Mouse (Mus musculus): ENCODE data around the gene Ptgr2. TPM values are rescaled to one million over a fixed set of nuclear protein-coding genes. Genes with fewer than 3 reads are reported as not detected.
"Not testable (repeated sequence)": the region's sequence is repeated elsewhere in the genome, so short reads cannot be mapped to it uniquely, and the experiment has no call there.

Gene Ptgr2
- total RNA-seq, 2 experiments from 2014 or later, result 34.1 to 43.7 TPM

DNA sequence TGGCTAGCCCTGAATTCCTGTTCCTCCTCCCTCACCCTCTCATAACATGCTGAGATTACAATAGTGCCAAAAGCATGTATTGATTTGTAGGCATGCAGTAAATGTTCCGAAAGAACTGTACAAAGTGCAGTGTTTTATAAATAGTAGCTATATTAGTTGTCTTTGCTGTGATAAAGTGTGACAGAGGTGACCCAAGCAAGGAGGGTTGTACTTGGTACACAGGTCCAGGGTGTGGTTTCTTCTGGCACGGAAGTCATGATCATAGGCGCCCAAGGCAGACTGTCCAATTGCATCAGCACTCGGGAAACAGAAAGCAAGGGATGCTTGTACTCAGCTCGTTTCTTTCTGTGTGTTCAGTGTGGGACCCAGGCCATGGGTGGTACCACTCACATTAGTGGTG is 19.1 kb downstream of the Ptgr2 start:
- DNase-seq (ENCODE audit: low spot score in 2 of 2), result no peak

DNA sequence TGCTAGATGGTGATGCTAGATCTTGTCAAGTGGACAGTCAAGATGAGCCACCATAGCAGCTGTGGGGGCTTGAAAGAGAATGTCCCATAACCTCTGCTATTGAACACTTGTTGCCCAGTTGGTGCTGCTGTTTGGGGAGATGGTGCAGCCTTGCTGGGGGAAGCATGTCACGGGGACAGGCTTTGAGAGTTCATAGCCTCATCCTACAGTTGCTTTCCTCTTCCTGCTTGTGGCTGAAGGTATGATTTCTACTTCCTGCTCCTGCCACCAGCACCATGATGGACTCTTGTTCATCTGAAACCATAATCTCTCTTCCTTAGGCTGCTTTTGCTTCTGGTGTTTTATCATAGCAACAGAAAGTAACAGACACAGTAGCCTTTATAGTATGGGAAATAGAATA is 19.5 kb downstream of the Ptgr2 start:
- no peak for DNase-seq (ENCODE audit: low spot score in 2 of 2)

DNA sequence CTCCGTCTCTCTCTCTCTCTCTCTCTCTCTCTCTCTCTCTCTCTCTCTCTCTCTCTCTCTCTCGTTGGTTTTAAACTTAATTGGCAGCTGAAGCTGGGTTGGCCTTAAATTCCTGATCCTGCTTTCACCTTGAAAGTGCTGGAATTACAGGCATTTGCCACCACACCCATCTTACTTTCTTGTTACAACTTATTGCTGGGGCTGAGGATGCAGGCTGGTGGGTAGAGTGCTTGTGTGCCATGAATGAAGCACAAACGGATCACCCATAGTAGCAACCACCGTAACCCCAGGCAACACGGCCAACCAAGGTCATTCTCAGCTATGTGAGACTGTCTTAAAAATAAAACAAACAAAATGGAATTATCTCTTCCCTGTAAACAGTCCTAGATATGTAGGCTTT is 26.3 kb downstream of the Ptgr2 start:
- no peak for DNase-seq (ENCODE audit: low spot score in 2 of 2)

DNA sequence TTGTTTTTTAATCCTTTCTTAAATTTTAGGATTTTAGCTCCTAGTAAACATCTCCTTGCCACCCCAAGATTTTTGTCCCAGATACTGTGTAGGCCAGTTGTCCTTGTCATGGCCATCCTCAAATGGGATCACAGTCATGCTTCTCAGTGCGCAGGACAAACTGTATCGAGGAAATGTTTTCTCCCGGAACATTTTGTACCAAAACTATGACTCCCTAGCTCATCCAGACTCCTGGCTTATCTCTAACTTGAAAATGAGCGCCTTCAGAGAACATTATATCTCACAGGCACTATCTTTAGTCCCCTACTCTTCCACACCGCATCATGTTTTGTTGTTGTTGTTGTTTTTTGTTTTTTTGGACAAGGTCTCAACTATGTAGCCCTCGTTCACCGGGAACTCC is 31.0 kb downstream of the Ptgr2 start:
- DNase-seq (ENCODE audit: low spot score in 2 of 2), result no peak

DNA sequence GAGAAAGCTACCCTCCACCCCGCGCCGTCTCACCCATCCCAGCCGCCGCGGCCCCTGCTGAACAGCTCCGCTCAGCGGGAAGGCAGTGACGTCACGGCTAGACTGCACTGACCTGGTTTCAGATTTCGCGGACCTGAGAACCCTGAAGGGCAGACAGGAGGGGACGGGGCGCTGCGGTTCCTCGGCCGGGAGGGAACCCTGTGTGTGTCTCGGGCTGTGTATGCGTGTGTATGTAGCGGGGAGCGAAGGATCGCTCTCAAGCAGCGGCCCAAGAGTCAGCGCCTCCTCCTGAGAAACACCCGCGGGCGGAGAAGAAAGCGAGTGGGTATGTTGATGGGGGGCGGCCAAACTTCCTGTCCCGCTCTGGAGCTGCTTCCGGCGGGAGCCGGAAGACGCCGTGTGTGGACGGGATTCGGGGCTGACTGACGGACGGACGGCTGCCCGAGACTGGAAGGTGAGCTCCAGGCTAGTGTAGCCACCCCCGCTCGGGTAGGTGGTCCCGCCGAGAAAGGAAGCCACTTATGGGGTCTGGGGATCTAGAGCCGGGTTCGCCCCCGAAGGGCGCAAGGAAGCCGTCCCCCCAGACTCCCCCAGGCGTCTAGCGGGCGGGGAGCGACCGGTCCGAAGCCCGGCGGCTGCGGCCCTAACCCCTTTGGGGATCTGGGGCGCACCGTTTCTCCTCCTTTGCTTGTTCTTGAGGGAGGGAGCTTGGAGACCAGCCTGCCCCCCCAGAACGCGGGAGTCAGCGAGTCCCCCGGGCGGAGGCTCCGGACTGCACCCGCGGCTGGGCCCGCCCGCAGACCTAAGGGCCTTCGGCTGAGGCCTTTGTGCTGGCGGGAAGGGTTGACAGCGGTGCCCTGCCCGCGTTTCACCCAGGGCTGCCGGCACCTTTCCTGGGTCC is 31.9 kb downstream of the Ptgr2 start, which contains the start of gene Zfp410:
Gene Zfp410 (plus strand): TSS at position 132 of the 901 bp plus-strand sequence.
- peak; percentile 76 to 85 for DNase-seq (ENCODE audit: low spot score in 2 of 2)

DNA sequence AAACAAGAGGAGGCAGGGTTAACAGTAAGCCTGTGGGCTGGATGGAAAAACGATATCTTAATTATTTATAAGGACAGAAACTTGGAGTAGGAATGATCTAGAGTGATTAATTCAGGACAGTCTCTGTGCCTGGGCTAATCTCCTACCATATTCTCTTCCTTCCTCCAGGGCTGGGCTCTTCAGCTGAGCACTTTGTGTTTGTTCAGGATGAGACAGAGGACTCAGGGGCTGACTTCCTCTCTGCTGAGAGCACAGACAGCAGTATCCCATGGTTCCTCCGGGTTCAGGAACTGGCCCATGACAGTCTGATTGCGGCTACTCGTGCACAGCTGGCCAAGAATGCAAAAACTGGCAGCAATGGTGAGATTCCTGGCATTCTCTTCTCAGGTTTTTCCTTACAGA is 42.1 kb downstream of the Ptgr2 start:
- no peak for DNase-seq (ENCODE audit: low spot score in 2 of 2)

DNA sequence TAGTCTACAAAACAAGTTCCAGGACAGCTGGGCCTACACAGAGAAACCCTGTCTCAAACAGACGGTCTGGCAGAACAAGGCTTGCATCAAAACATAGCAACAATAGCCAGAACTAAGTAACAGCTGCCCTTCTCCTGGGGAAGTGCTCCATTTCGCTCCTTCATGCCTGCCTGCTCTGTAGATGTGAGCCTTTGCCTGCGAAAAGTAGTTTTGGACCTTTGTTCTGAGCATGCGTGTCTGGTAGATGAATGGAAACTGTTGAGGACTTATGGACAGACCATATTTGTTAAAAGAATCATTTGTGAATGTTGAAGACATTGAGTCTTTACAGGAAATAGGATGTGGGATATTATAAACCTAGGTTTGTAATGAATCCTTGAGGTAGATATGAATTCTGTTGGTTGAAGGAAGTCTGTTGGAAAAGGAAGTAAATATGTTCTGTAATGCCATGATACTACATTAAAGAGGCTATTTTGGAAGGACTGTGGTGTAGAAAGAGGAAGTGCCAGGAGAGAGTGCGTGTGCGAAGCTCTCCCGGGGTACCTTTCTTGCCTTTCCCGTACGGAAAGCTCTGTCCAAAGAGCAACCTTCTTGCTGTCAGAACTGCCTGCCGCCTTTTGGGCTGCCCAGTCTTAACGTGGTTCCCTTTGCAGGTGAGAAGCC is 52.1 kb downstream of the Ptgr2 start:
- no peak for DNase-seq (ENCODE audit: low spot score in 2 of 2)

DNA sequence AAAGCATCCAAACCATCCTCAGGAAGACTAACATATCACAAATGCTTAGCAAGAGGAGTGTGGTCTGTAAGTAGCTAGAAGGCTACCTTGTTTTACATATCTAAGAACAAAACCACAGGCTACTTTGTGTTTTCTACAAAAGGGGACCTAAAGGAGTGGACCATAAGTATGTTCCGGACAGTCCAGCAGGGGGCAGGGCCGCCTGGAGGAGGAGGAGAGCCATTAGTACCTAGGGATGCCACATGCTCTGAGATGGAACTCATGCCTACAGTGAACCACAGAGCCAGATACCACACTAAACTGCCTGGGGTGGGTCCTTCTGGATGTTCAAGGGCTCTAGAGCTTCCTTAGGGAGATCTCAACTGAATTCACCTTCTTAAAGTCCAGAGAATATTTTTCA is 62.2 kb downstream of the Ptgr2 start:
- DNase-seq (ENCODE audit: low spot score in 2 of 2), result no peak

DNA sequence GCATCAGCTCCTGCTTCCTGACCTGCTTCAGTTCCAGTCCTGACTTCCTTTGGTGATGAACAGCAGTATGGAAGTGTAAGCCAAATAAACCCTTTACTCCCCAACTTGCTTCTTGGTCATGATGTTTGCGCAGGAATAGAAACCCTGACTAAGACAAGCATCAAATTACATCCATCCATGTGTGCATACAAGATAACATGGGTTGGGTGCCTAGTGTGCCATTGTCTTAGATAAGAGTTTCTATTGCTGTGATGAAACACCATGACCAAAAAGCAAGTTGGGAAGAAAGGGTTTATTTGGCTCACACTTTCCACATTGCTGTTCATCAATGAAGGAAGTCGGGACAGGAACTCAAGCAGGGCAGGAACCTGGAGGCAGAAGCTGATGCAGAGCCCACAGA is 73.7 kb downstream of the Ptgr2 start:
- DNase-seq (ENCODE audit: low spot score in 2 of 2), result not testable (repeated sequence)

DNA sequence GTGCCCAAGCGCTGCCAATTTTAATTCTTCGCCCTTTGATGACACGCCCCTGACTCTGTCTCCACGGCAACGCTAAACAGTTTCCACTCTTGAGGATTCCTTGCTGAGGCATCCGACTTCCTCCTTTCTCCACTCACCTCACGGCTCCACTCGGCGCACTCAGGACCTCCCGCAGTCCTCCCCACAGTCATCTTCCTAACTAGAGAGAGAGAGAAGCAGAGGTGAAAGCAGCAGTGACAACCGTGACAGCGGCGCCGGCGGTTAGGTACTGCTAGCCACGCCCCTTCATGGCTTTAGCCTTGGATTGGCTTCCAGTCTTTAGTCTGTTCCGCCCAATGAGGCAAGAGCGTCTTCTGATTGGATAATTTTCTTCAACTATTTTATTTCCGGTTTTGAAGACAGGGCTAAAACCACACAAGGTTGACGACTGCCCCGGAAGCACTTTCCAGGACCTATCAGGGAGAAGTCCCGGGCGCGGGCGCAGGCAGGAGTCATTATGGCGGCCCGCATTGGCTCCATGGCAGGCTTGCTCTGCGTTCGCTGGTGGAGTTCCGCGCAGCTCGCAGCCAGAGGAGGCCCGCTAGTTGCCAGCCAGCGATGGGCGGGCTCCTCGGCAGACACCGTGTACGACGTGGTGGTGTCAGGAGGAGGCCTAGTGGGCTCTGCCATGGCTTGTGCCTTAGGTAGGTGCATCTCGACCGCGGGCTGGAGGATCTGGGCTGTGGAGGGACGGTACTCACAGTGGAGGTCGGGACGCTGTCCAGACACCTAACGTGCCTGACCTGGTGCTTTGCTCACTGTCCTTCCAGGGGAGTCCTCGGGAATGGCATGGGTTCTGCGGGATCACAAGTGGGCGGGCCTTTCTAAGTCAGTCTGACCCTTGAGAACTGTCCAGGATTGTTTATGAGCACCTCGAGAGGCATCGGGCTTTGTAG is 76.8 kb downstream of the Ptgr2 start, which contains the start of the genes Coq6 and Fam161b:
Gene Coq6 (plus strand): TSS at position 103 of the 935 bp plus-strand sequence.
Gene Fam161b (minus strand): TSS at position 279 of the 935 bp plus-strand sequence.
- DNase-seq (ENCODE audit: low spot score in 2 of 2), result peak; percentile 95 to 96

DNA sequence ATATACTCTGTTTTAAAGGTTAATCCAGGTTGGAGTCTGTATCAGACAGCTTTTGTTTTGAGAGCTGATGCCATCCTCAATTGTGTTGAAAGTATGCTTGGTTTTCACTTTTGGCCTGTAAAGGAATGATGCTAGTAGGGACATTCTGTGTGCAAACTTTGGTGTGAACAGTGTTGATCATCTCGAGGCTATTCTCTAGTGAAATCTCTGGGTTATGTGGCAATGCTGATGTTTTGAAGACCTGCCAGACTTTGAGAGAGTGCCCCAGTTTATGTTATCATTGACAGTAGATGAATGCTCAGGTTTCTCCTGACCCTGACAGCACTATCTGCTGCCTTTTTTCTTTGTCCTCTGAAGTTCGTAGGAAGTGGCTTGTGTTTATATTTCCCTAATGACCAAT is 77.8 kb downstream of the Ptgr2 start:
- no peak for DNase-seq (ENCODE audit: low spot score in 2 of 2)

DNA sequence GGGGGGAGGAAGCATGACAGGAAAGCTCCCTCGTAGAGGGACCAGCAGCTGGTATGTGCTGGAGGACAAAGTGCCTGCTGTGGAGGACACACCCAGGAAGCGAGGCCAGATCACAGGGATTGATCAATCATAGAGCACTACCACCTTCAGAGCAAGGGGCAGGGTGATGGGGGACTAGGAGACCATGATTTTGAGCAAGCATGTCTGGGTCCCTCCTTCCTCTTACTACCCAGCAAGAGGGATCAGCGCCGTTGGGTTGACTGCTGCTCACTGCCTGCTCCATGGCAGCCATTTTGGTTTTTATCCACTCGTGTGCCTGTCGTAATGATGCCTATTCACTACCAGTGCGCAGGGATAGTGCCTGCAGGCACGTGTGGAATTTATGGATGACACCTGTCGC is 79.3 kb downstream of the Ptgr2 start:
- DNase-seq (ENCODE audit: low spot score in 2 of 2), result no peak

DNA sequence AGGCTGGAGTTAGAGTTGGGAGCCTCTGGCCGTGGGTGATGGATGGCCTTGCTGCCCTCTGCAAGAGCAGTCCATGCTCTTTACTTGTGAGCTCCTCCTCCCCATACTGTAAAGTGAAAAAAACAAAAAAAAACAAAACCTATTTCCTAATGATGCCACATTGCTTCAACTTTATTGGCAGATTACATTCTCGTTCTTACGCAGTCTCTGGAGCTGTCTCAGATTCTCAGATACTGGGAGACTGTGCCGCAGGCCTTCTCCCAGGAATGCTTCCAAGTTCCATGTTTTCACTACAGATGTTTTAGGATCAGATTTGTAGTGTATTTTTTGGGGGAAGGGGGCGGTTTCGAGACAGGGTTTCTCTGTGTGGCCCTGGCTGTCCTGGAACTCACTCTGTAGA is 80.1 kb downstream of the Ptgr2 start:
- no peak for DNase-seq (ENCODE audit: low spot score in 2 of 2)

Other genes with a start within 250 kb of the Ptgr2 start
- gene Acot4, start 246.9 kb upstream of the Ptgr2 start, total RNA-seq (2021), result 1 to 10 TPM; 2.4 to 2.7 TPM
- 1 to 10 TPM in 1 of 2 experiments, not detected in 1; 1.5 TPM for gene Gm49366, start 246.3 kb upstream of the Ptgr2 start, total RNA-seq (2021)
- 1 to 10 TPM; 3.0 to 3.8 TPM for gene Acot3, start 233.1 kb upstream of the Ptgr2 start, total RNA-seq (2021)
- gene Acot5, start 215.9 kb upstream of the Ptgr2 start, total RNA-seq (2021), result 1 to 10 TPM; 5.7 to 6.6 TPM
- 1 to 10 TPM; 4.3 TPM for gene Acot6, start 184.6 kb upstream of the Ptgr2 start, total RNA-seq (2021)
- gene Dnal1, start 170.9 kb upstream of the Ptgr2 start, total RNA-seq (2021), result 10 to 100 TPM; 90.2 to 94.7 TPM
- gene Pnma1, start 136.7 kb upstream of the Ptgr2 start, total RNA-seq (2021), result 1 to 10 TPM; 4.2 to 6.9 TPM
- 10 to 100 TPM; 18.2 to 19.8 TPM for gene Elmsan1, start 66.4 kb upstream of the Ptgr2 start, total RNA-seq (2021)
- 10 to 100 TPM; 33.4 to 37.1 TPM for gene Zfp410, start 31.6 kb downstream of the Ptgr2 start, total RNA-seq (2021)
- gene Coq6, start 76.4 kb downstream of the Ptgr2 start, total RNA-seq (2021), result 10 to 100 TPM; 26.0 to 26.8 TPM
- gene Fam161b, start 76.6 kb downstream of the Ptgr2 start, total RNA-seq (2021), result 10 to 100 TPM; 11.9 to 14.8 TPM
- 10 to 100 TPM; 24.4 to 24.6 TPM for gene Entpd5, start 123.8 kb downstream of the Ptgr2 start, total RNA-seq (2021)
- 1 to 10 TPM; 6.5 to 9.7 TPM for gene Bbof1, start 123.8 kb downstream of the Ptgr2 start, total RNA-seq (2021)
- 10 to 100 TPM; 11.1 to 13.0 TPM for gene Rnf113a2, start 132.0 kb downstream of the Ptgr2 start, total RNA-seq (2021)
- gene Aldh6a1, start 165.8 kb downstream of the Ptgr2 start, total RNA-seq (2021), result 10 to 100 TPM; 51.2 to 54.9 TPM
- 10 to 100 TPM; 25.2 to 25.7 TPM for gene Lin52, start 166.2 kb downstream of the Ptgr2 start, total RNA-seq (2021)

All from left cerebral cortex, adult 18-20 months (tissue).